Mouse (Mus musculus) megakaryocyte, embryonic 14.5 days (primary cell): ENCODE results near the gene Phf12. TPM values are rescaled to one million over a fixed set of nuclear protein-coding genes. Genes with fewer than 3 reads are reported as not detected.
"Not testable (repeated sequence)": the region's sequence is repeated elsewhere in the genome, so short reads cannot be mapped to it uniquely, and the experiment has no call there.

Experiments used
- H3K27me3 ChIP-seq: replicated peaks from 2 replicates; pipeline ENCODE3; 2012; ENCODE audit warnings: inconsistent platforms
- H3K36me3 ChIP-seq: replicated peaks from 2 replicates; pipeline ENCODE3; 2012; ENCODE audit warnings: low read length, inconsistent platforms, mixed read lengths
- H3K4me1 ChIP-seq: 2 replicates; pipeline ENCODE4 v1.6.1; 2012; ENCODE audit warnings: inconsistent platforms
- H3K4me3 ChIP-seq: replicated peaks from 2 replicates; pipeline ENCODE3; 2012; ENCODE audit warnings: moderate library complexity, mild to moderate bottlenecking, inconsistent platforms
- H3K9me3 ChIP-seq: 2 replicates; pipeline ENCODE4 v1.6.1; 2012; ENCODE audit warnings: inconsistent platforms
- FLI1 ChIP-seq: IDR thresholded peaks from 2 replicates; pipeline ENCODE4 v1.6.1; 2012; ENCODE audit warnings: low read length, inconsistent platforms, mixed read lengths
- GATA1 ChIP-seq: IDR thresholded peaks from 3 replicates; pipeline ENCODE4 v1.6.1; 2012; ENCODE audit warnings: mixed read lengths, low read length, inconsistent platforms, borderline replicate concordance
- polyA plus RNA-seq: library from polyadenylated mRNA; stranded (reverse); fragments of >175 nt; gene quantifications from 2 replicates; pipeline ENCODE4 v1.2.3, GENCODE M21; 2012; ENCODE audit warnings: low replicate concordance; ENCODE audit not compliant: insufficient read depth

Gene Phf12
- polyA plus RNA-seq, 1 experiment: 75.4 TPM

DNA sequence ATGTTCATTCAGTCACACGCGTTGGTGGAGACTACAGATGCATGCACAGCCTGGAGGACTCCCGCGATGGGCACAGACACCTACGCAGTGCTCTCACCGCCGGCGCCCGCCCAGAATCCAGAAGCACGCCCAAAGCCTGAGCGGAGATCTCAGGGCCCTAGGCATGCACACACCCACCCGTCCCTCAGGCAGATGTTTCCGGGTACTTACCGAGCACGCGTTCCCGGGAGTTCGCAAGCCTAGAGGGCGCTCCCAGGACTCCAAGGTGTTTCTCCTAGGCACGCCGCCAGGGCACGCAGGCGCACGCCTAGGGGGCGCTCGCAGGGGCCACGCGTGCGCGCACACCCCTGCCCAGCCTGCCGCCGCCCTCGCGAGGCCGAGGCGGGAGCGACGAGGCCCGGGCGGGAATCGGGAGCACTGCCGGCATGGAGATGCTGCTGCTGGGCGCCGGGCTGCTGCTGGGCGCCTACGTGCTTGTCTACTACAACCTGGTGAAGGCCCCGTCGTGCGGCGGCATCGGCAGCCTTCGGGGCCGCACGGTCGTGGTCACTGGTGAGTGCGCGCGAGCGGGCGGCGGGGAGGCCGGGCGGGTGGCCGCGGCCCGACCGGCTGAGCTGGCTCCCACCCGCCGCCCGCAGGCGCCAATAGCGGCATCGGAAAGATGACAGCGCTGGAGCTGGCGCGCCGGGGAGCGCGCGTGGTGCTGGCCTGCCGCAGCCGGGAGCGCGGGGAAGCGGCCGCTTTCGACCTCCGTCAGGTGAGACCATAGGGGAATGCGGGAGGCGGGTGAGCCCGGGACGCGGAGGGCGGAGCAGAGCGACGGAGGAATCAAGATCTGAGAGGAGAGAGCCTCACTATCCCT is 49.6 kb downstream of the Phf12 start, which contains the start of gene Dhrs13:
Gene Dhrs13 (plus strand): TSS at position 334 of the 862 bp plus-strand sequence.
- TF ChIP-seq GATA1: no peak
- TF ChIP-seq FLI1: no peak
- peaks cover 49% of the 10 kb centered on the region for H3K36me3 ChIP-seq
- H3K27me3 ChIP-seq: no peaks in the 10 kb centered on the region
- no peaks in the 10 kb centered on the region for H3K9me3 ChIP-seq
- peak within 1 kb of the TSS; percentile 93 for H3K4me3 ChIP-seq
- H3K4me1 ChIP-seq: peaks cover 57% of the 10 kb centered on the region

DNA sequence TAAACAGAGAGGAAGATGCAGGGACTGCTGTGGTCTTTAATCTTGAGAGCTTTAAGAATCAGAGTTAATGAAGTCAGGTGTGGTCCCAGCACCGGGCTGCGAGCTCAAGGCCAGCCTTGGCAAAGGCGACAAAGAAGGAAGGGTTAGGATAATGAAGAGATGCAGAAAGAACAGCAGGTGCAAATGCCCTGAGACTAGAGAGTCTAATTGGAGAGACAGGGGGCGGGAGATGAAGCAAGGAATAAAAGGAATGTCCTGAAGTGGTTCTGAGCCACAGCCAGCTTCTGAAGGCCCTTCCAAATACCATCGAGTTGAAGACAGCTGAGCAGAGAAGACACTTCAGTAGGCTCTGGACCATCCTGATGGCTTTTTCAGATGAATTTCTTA is 50.2 kb downstream of the Phf12 start:
- TF ChIP-seq FLI1: no peak
- no peak for TF ChIP-seq GATA1
- Histone ChIP-seq H3K9me3 (no peaks in the 10 kb centered on the region), H3K36me3 (peaks cover 44% of the 10 kb centered on the region), H3K4me1 (peaks cover 63% of the 10 kb centered on the region), H3K4me3 (peak overlapping the region; percentile 93), H3K27me3 (no peaks in the 10 kb centered on the region)

DNA sequence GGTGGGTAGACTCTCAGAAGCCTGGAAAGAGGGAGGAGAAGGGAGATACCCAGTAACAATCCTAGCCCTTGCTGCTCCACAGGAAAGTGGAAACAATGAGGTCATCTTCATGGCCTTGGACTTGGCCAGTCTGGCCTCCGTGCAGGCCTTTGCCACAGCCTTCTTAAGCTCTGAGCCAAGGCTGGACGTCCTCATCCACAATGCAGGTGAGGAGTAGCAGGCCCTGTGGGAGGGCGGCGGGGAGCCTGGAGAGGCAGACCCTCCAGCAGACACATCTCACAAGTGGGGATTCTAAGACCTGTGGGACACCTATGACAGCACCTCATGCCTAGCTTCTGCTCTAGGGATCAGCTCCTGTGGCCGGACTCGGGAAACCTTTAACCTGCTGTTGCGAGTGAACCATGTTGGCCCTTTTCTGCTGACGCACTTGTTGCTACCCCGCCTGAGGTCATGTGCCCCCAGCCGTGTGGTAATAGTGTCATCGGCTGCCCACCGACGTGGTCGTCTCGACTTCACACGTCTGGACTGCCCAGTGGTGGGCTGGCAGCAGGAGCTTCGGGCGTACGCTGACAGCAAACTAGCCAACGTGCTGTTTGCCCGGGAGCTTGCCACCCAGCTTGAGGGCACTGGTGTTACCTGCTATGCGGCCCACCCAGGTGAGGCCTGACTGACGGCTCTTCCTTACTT is 51.5 kb downstream of the Phf12 start:
- H3K36me3 ChIP-seq: peaks cover 31% of the 10 kb centered on the region

DNA sequence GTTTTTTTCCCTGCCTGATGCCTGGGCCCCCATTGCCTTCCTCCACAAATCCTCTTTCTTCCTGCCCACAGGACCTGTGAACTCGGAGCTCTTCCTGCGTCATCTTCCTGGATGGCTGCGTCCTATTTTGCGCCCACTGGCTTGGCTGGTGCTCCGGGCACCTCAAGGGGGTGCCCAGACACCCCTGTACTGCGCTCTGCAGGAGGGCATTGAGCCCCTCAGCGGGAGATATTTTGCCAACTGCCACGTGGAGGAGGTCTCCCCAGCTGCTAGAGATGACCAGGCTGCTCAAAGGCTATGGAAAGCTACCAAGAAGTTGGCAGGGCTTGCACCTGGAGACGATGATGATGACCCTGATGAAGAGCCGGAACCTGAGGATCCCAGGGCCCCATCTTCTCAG is 54.2 kb downstream of the Phf12 start:
- Histone ChIP-seq H3K36me3 (peaks cover 16% of the 10 kb centered on the region), H3K4me1 (peaks cover 43% of the 10 kb centered on the region), H3K27me3 (peaks cover 4% of the 10 kb centered on the region), H3K4me3 (no peak overlapping the region), H3K9me3 (no peaks in the 10 kb centered on the region)
- no peak for TF ChIP-seq FLI1
- TF ChIP-seq GATA1: no peak

More for the DNA sequence above, 51.5 kb downstream of the Phf12 start:
- no peaks in the 10 kb centered on the region for H3K9me3 ChIP-seq
- H3K27me3 ChIP-seq: peaks cover 4% of the 10 kb centered on the region
- peaks cover 64% of the 10 kb centered on the region for H3K4me1 ChIP-seq
- TF ChIP-seq FLI1 (no peak), GATA1 (no peak)
- H3K4me3 ChIP-seq: no peak overlapping the region

DNA sequence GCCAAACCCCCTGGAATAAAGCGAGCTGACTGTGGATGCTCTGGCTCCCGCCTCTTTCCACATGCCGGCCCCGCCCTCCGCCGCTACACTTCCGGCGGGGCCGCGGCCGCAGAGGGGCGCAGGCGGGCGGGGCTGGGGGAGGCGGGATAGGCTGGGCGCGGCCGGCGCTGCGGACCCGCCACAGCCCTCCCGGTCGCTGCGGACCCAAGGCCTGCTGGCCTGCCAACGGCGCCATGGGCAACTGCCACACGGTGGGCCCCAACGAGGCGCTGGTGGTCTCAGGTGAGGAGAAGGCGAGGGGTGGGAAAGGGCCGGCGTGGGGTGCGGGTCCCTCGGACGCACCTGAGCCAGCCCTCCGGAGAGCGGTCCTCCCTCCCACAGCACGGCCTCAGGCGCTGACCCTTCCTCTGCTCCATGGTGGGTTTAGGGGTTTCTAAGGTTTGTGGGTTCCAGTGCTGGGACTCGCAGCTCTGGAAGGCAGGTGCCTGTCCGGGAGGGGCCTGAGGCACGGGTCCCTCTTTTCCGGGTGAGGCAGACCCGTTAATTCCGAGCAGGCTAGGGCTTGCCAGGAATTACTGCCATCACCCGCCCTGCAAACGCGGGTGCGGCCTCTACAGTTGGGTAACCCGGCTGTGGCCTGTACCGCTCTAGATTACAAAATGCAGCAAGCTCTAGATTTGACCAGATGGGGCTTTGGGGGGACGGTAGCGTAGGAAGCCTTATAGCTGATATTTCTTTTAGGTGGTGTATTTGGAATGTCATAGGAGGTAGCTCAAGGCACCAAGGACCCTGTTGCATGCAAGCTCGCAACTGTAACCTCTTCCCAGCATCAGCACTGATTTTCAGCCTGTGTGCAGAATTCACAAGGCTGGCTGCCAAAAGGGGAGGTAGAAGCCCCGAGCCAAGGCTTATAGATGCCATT is 55.5 kb downstream of the Phf12 start, which contains the start of gene Flot2:
Gene Flot2 (plus strand): TSS at position 101 of the 922 bp plus-strand sequence.
- Histone ChIP-seq H3K4me3 (peak within 1 kb of the TSS; percentile 90), H3K4me1 (peaks cover 30% of the 10 kb centered on the region), H3K27me3 (peaks cover 4% of the 10 kb centered on the region), H3K9me3 (no peaks in the 10 kb centered on the region), H3K36me3 (peaks cover 16% of the 10 kb centered on the region)
- no peak for TF ChIP-seq FLI1
- TF ChIP-seq GATA1: no peak

DNA sequence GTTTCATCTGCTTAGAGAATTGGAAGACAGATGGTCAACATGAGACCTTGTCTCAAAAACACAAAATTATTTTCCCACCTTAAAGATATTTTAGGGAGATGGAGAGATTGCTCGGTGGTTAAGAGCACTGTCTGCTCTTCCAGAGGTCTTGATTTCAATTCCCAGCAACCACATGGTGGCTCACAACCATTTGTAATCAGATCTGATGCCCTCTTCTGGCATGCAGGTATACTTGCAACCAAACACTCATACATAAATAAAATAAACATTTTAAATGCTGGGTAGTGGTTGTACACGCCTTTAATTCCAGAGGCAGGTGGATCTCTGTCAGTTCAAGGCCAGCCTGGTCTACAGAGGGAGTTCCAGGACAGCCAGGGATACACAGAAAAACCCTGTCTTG is 58.3 kb downstream of the Phf12 start:
- Histone ChIP-seq H3K27me3 (peaks cover 9% of the 10 kb centered on the region), H3K36me3 (peaks cover 7% of the 10 kb centered on the region), H3K4me3 (no peak overlapping the region), H3K4me1 (peaks cover 24% of the 10 kb centered on the region), H3K9me3 (no peaks in the 10 kb centered on the region)
- no peak for TF ChIP-seq GATA1
- TF ChIP-seq FLI1: no peak

DNA sequence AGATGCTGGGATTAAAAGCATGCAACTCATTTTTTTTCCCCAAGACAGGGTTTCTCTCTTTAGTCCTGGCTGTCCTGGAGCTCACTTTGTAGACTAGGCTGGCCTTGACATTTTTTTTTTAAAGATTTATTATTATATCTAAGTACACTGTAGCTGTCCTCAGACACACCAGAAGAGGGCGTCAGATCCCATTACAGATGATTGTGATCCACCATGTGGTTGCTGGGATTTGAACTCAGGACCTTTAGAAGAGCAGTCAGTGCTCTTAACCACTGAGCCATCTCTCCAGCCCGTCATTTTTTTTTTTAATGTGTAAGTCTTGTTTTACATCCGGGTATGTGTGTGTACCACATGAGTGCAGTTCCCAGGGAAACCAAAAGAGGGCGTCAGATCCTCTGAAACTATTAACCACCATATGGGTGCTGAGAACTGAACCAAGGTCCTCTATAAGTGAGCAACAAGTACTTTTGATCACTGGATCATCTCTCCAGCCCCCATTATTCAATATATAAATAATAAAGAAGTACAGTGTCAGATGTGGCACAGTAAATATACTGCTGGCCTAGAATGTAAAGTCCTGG is 59.8 kb downstream of the Phf12 start:
- H3K4me1 ChIP-seq: peaks cover 16% of the 10 kb centered on the region
- H3K36me3 ChIP-seq, H3K9me3 ChIP-seq, H3K27me3 ChIP-seq, H3K4me3 ChIP-seq: not testable (repeated sequence)

DNA sequence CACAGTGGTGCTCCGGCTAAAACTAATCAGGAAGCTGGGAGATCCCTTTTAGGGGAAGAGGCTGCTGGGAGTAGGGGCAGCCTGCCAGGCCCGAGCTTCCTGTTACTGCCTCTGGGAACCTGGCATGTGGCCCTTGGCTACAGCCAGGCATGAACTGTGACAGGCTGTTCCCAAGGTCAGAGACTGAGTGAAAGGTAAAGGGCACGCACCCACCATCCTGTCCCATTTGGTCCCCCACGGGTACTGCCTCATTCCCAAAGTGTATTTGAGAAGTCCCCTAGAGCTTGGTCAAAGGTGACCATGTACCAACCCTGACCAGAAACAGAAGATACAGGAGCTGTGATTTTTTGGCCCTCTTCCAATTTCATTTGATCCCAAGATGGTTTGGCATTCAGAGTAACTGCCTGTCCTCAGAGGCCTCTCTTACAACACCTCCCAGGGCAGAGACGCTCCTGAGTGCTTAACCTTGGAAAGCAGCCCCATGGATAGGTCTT is 62.3 kb downstream of the Phf12 start:
- TF ChIP-seq FLI1 (no peak), GATA1 (no peak)
- H3K4me1 ChIP-seq: peaks cover 12% of the 10 kb centered on the region
- H3K9me3 ChIP-seq: no peaks in the 10 kb centered on the region
- no peak overlapping the region for H3K4me3 ChIP-seq
- peaks cover 5% of the 10 kb centered on the region for H3K27me3 ChIP-seq
- no peaks in the 10 kb centered on the region for H3K36me3 ChIP-seq

- not testable (repeated sequence) for H3K36me3 ChIP-seq, H3K4me3 ChIP-seq, H3K9me3 ChIP-seq
- peaks cover 26% of the 10 kb centered on the region for H3K27me3 ChIP-seq
- H3K4me1 ChIP-seq: peaks cover 24% of the 10 kb centered on the region
Observed at GRCm38 (mm10) chr11:78048637-78049036, 66.1 kb downstream of the Phf12 start.
